Mouse (Mus musculus) macrophage (primary cell): Measurements from ENCODE around the gene Bin2. TPM values are rescaled to one million over a fixed set of nuclear protein-coding genes. Genes with fewer than 3 reads are reported as not detected.

Experiments
- H3K27ac ChIP-seq: fragments of 350-480 bp; formaldehyde crosslinking; 2 replicates; pipeline ENCODE4 v1.9.0; 2021
- H3K36me3 ChIP-seq: fragments of 350-480 bp; formaldehyde crosslinking; 2 replicates; pipeline ENCODE4 v1.9.0; 2021; ENCODE audit errors: inconsistent target
- H3K4me3 ChIP-seq: fragments of 350-480 bp; formaldehyde crosslinking; 2 replicates; pipeline ENCODE4 v1.9.0; 2021; ENCODE audit errors: inconsistent target
- H3K79me2 ChIP-seq: fragments of 350-480 bp; formaldehyde crosslinking; 2 replicates; pipeline ENCODE4 v1.9.0; 2021; ENCODE audit errors: inconsistent target
- WGBS: methylation state at CpG from one replicate; pipeline ENCODE4 v1.1.7; 2026; ENCODE audit warnings: inconsistent platforms; ENCODE audit not compliant: missing documents; 5-methylcytosine and 5-hydroxymethylcytosine counted together
- polyA plus RNA-seq: library from polyadenylated mRNA; stranded (reverse); fragments of 250-400 nt; gene quantifications from 3 replicates; pipeline ENCODE4 v1.2.4, GENCODE M21; 2018; ENCODE audit warnings: inconsistent platforms

Bin2 gene
- polyA plus RNA-seq, 1 experiment from 2014 or later = 65.5 TPM

- Histone ChIP-seq H3K27ac (peak overlapping the region; percentile 86), H3K79me2 (peaks cover 3% of the 10 kb centered on the region; the same call in 1 of the 2 replicates)
- WGBS = 57% methylated on average over 10 of the region's 10 CpGs
These were observed 5.2 kb upstream of the Bin2 start for GRCm38 (mm10) chr15:100674566-100674965.

DNA sequence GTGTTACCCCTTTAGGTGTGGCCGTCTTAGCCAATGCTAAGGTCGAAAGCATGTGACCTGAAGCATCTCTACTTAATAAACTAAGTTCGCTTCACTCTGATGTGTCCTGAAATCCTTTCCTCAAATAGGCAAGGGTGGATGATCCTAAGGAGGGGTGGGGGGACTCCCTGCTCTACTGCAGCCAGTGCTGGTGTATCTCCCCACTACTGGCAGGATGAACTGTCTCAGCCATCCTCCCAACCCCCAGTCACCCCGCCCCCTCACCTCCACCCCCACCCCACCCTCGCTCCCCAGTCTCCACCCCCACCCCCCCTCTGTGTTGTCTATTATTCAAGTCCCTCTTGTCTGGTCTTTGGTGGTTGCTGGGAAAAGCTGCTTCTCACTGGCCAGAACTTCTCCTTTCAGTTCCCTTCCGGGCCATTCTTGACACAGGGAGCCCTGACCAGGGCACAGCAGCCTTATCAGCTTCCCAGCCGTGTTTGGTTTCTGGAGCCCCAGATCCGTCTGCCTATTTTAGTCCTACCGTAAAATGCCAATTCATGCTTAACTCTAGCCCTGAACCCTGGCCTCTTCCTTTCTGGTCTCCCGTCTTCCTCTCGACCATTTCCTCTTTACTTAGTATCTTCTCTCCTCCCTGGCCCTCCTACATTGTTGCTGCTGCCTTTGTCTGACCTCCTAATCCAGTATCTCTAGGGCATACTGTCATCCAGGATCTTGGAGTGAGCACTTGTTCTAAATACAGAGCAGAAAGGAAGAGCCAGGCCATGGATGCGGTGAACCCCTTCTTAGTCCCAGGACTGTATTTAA is 4.4 kb upstream of the Bin2 start:
- Histone ChIP-seq H3K27ac (peak overlapping the region; percentile 86), H3K4me3 (no peak overlapping the region)
- WGBS = 8% methylated on average over 10 of the region's 12 CpGs

More at GRCm38 (mm10) chr15:100674566-100674965, 5.2 kb upstream of the Bin2 start:
- H3K4me3 ChIP-seq = no peak overlapping the region
- no peaks in the 10 kb centered on the region for H3K36me3 ChIP-seq

GRCm38 (mm10) chr15:100670833-100671232 is 1.5 kb upstream of the Bin2 start:
- H3K27ac ChIP-seq = no peak overlapping the region
- 89% methylated on average over 5 of the region's 5 CpGs for WGBS
- peaks cover 32% of the 10 kb centered on the region for H3K79me2 ChIP-seq
- no peaks in the 10 kb centered on the region for H3K36me3 ChIP-seq
- H3K4me3 ChIP-seq = no peak overlapping the region

More for the DNA sequence above, 4.4 kb upstream of the Bin2 start:
- no peaks in the 10 kb centered on the region for H3K36me3 ChIP-seq
- H3K79me2 ChIP-seq = peaks cover 11% of the 10 kb centered on the region

DNA sequence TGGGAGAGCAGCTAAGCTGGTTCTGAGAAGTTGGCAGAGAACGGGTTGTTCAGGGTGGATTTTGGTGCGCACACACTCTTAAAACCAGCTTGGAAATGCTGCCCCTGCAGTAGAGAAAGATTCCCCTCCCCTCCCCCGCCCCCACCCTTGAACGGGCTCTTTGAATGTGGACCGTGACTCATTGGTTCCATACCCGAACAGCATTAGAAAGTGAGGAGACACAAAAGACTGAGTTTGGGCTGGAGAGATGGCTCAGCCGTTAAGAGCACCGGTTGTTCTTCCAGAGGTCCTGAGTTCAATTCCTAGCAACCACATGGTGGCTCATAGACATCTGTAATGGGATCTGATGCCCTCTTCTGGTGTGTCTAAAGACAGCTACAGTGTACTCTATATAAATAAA is 651 bp upstream of the Bin2 start:
- Histone ChIP-seq H3K4me3 (no peak overlapping the region), H3K36me3 (no peaks in the 10 kb centered on the region), H3K79me2 (peaks cover 40% of the 10 kb centered on the region), H3K27ac (no peak overlapping the region)
- WGBS = 67% methylated on average over 8 of the region's 8 CpGs

GRCm38 (mm10) chr15:100667871-100668545 is 1.3 kb downstream of the Bin2 start:
- H3K36me3 ChIP-seq = no peaks in the 10 kb centered on the region
- WGBS = 32% methylated on average over 5 of the region's 5 CpGs

DNA sequence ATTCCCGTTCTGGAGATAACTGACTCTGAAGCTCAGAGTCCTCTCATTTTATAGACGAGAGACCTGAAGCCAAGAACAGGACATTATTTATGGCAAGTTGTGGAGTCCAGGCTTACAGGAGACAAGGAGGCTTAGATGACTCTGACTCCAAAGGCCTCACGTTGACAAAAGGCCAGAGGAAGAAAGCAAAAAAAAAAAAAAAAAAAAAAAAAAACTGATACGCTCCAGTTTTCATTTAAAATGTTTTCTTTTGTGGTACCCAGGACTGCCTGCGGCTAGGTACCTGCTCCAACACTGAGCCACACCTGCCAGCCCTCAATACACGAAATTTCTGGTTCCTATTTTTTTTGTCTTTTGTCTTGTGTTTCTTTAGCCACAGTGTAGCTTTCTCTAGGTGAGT is 1.9 kb downstream of the Bin2 start:
- Histone ChIP-seq H3K79me2 (peaks cover 66% of the 10 kb centered on the region), H3K4me3 (peak overlapping the region; percentile 7; the same call in 1 of the 2 replicates)

More at GRCm38 (mm10) chr15:100667871-100668545, 1.3 kb downstream of the Bin2 start:
- H3K27ac ChIP-seq = 0 out of 2 replicates have a peak overlapping the region, but pooled peaks have one; percentile 68
- peaks cover 60% of the 10 kb centered on the region for H3K79me2 ChIP-seq
- peak overlapping the region; percentile 71 for H3K4me3 ChIP-seq

GRCm38 (mm10) chr15:100666851-100667250 is 2.5 kb downstream of the Bin2 start:
- 5% methylated on average over 12 of the region's 12 CpGs for WGBS
- Histone ChIP-seq H3K4me3 (peak overlapping the region; percentile 7; the same call in 1 of the 2 replicates), H3K79me2 (peaks cover 72% of the 10 kb centered on the region), H3K36me3 (peaks cover 4% of the 10 kb centered on the region; the same call in 1 of the 2 replicates), H3K27ac (peak overlapping the region; percentile 59)

More for the DNA sequence above, 1.9 kb downstream of the Bin2 start:
- H3K27ac ChIP-seq = peak overlapping the region; percentile 59
- H3K36me3 ChIP-seq = no peaks in the 10 kb centered on the region
- WGBS = 11% methylated on average over 6 of the region's 6 CpGs

GRCm38 (mm10) chr15:100666219-100666696 is 3.1 kb downstream of the Bin2 start:
- under 1% methylated on average over 7 of the region's 7 CpGs for WGBS
- peak overlapping the region; percentile 59 for H3K27ac ChIP-seq
- peaks cover 10% of the 10 kb centered on the region; the same call in 1 of the 2 replicates for H3K36me3 ChIP-seq

DNA sequence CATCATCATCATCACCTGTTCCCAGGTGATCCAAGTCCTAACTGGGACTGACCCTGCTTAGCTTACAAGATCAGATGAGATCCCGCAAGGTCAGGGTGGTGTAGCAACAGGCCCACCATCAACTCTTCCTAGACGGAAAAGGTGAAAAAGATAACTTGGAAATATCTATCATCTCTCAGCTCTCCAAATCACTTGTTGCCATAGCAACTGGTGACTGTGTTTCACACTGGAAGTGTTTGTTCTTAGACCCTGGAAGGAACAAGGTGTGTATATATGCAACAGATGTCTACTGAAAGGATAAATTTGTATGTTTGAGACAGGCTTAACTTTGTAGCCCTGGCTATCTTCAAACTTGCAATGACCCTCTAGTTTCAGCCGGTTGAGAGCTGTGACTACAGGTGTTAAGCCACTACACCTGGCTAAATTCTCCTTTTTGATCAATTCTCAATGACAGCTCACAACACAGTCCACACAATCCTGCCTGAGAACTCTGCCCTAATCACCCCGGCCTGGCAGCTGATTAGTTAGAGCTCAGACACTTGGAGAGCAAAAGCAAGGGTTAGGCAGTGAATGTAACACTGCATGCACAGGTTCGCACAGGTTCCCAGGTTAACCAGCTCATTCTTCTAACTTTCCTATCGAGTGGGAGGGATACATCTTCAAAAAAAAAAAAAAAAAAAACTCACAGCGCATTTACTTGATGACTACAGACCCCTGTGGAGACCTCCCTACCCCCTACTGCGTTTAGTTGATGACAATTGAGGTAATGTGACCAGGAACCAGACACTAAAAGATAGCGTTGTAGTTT is 3.7 kb downstream of the Bin2 start:
- 27% methylated on average over 9 of the region's 9 CpGs for WGBS
- H3K4me3 ChIP-seq = no peak overlapping the region; the same call in 1 of the 2 replicates
- H3K27ac ChIP-seq = peak overlapping the region; percentile 59
- H3K79me2 ChIP-seq = peaks cover 84% of the 10 kb centered on the region
- peaks cover 16% of the 10 kb centered on the region; the same call in 1 of the 2 replicates for H3K36me3 ChIP-seq

More at GRCm38 (mm10) chr15:100666219-100666696, 3.1 kb downstream of the Bin2 start:
- Histone ChIP-seq H3K79me2 (peaks cover 78% of the 10 kb centered on the region), H3K4me3 (peak overlapping the region; percentile 7; the same call in 1 of the 2 replicates)

GRCm38 (mm10) chr15:100664813-100665274 is 4.5 kb downstream of the Bin2 start:
- Histone ChIP-seq H3K4me3 (no peak overlapping the region), H3K27ac (no peak overlapping the region), H3K79me2 (peaks cover 92% of the 10 kb centered on the region), H3K36me3 (peaks cover 16% of the 10 kb centered on the region; the same call in 1 of the 2 replicates)
- WGBS = 32% methylated on average over 9 of the region's 9 CpGs

DNA sequence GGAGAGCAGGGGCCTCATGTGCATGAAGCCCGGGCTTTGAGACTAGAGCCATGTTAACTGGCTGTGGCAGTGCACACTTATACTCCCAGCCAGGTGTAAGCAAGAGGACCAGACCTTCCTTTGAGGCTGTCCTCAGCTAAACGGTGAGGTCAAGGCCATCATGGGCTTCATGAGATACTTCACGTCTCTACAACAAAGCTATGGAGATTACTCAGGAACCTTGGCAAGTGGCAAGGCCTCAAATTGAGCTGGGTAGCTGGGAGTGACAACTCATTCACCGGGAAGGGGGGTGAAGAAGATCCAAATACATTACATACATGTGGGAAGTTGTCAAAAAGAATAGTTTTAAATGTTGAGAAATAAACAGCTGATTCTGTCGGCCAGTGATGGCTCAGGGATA is 8.5 kb downstream of the Bin2 start:
- Histone ChIP-seq H3K27ac (no peak overlapping the region), H3K36me3 (peaks cover 44% of the 10 kb centered on the region), H3K4me3 (no peak overlapping the region), H3K79me2 (peaks cover 69% of the 10 kb centered on the region)
- 93% methylated on average over 5 of the region's 5 CpGs for WGBS

GRCm38 (mm10) chr15:100660306-100660705 is 9.0 kb downstream of the Bin2 start:
- Histone ChIP-seq H3K79me2 (peaks cover 64% of the 10 kb centered on the region), H3K4me3 (no peak overlapping the region), H3K36me3 (peaks cover 46% of the 10 kb centered on the region), H3K27ac (no peak overlapping the region)
- WGBS = 79% methylated on average over 9 of the region's 9 CpGs

DNA sequence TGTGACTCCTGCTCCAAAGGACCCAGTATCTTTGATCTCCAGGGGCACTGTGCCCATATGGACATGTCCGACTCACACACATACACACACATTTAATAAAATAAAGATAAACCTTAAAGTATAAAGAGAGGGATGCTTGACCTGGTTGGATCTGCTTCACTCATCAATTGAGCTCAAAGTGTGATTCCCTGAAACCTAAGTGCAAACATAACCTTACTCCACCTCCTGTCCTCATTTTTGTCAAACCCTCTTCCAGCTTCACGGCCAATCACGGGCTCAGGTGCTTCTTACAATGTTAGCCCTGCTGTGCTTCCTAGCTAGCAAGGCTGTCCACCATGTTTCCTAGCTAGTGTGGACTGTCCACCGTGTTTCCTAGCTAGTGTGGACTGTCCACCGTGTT is 14.2 kb downstream of the Bin2 start:
- H3K79me2 ChIP-seq = peaks cover 13% of the 10 kb centered on the region; the same call in 1 of the 2 replicates
- H3K36me3 ChIP-seq = peaks cover 71% of the 10 kb centered on the region
- H3K27ac ChIP-seq = no peak overlapping the region
- H3K4me3 ChIP-seq = no peak overlapping the region
- 98% methylated on average over 5 of the region's 5 CpGs for WGBS

GRCm38 (mm10) chr15:100654271-100654670 is 15.1 kb downstream of the Bin2 start:
- peaks cover 80% of the 10 kb centered on the region for H3K36me3 ChIP-seq
- H3K27ac ChIP-seq = no peak overlapping the region
- WGBS = 100% methylated on average over 1 of the region's 1 CpGs
- H3K4me3 ChIP-seq = no peak overlapping the region
- peaks cover 4% of the 10 kb centered on the region; the same call in 1 of the 2 replicates for H3K79me2 ChIP-seq
